Mouse (Mus musculus): ENCODE data around the gene Ror1. TPM values are rescaled to one million over a fixed set of nuclear protein-coding genes. Genes with fewer than 3 reads are reported as not detected.

The Ror1 gene
- polyA plus RNA-seq, 1 experiment from 2014 or later, result 1.5 TPM

DNA sequence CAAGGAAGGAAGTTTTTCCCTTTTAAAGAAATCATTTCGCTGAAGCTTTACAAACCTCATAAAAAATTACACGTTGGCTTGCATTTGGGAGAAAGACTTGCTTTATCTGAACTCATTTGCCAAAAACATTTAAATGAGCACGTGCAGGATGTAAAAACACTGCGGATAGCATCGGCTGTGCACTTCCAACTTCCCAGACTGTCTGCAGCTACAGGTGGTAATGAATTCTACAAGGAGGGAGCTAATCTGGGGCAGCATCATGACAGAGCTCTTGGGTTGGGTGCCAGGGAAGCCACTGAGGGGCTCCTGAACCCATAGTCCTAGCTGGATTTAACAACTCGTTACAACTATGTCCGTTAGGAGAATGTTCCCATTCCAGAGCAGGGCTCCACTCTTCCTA, 268.1 kb downstream of the Ror1 start:
- Histone ChIP-seq H3K36me3 (ENCODE audit: control insufficient read depth, insufficient read depth, low read length) (no peaks in the 10 kb centered on the region), H3K9ac (replicated peaks; ENCODE audit: low read length) (no peak overlapping the region), H3K9me3 (ENCODE audit: control insufficient read depth, low read length) (peaks cover 3% of the 10 kb centered on the region; the same call in 1 of the 2 replicates), H3K27ac (replicated peaks; ENCODE audit: low read depth, low read length) (no peak overlapping the region), H3K27me3 (ENCODE audit: control insufficient read depth, insufficient read depth, low read length) (no peaks in the 10 kb centered on the region), H3K4me2 (ENCODE audit: low read length) (no peak overlapping the region), H3K4me1 (ENCODE audit: control insufficient read depth, insufficient read depth, low read length) (no peaks in the 10 kb centered on the region), H3K4me3 (replicated peaks; ENCODE audit: low read depth, low read length) (no peak overlapping the region)
- DNase-seq (no peak), ATAC-seq (ENCODE audit: low FRiP score, low TSS enrichment) (no peak)
- WGBS, result 96% methylated on average over 7 of the region's 7 CpGs

GRCm38 (mm10) chr4:100368691-100369090, 273.1 kb downstream of the Ror1 start:
- no peak for DNase-seq
- Histone ChIP-seq H3K27me3 (ENCODE audit: control insufficient read depth, insufficient read depth, low read length) (no peaks in the 10 kb centered on the region), H3K36me3 (ENCODE audit: control insufficient read depth, insufficient read depth, low read length) (no peaks in the 10 kb centered on the region), H3K9ac (replicated peaks; ENCODE audit: low read length) (no peak overlapping the region), H3K4me3 (replicated peaks; ENCODE audit: low read depth, low read length) (no peak overlapping the region), H3K4me1 (ENCODE audit: control insufficient read depth, insufficient read depth, low read length) (no peaks in the 10 kb centered on the region), H3K9me3 (ENCODE audit: control insufficient read depth, low read length) (peaks cover 3% of the 10 kb centered on the region; the same call in 1 of the 2 replicates), H3K27ac (replicated peaks; ENCODE audit: low read depth, low read length) (no peak overlapping the region), H3K4me2 (ENCODE audit: low read length) (no peak overlapping the region)
- WGBS, result 93% methylated on average over 2 of the region's 2 CpGs
- no peak for ATAC-seq (ENCODE audit: low FRiP score, low TSS enrichment)

DNA sequence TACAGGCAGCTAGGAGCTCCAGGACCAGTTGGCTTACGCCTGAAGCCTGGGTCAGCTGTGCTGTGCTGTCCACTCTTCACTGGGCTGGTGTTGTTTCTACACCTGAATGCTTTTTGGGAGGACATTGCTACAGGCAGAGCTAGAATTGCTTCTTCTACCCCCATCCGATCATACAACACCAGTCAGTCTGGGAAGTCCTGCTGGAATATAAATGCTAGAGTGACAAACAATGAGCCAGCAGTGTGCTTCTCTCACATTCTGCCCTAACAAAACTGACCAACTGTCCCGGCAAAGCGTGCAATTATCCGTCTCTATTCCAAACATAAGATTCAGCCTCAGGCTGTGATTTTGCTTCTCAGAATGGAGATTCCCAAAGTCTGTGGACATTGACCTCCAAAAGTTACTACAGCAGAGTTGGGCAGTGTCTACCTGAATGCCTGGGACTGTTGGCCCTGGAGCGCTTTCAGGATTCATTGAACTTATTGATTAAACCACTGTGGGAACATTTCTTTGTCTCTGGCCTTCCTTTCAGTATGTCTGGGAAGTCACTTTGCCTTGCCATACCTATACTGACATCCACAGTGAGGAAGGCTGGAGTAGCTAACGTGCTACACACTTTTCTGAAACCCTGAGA, 274.1 kb downstream of the Ror1 start:
- Histone ChIP-seq H3K9ac (replicated peaks; ENCODE audit: low read length) (no peak overlapping the region), H3K4me2 (ENCODE audit: low read length) (no peak overlapping the region), H3K27ac (replicated peaks; ENCODE audit: low read depth, low read length) (no peak overlapping the region), H3K4me1 (ENCODE audit: control insufficient read depth, insufficient read depth, low read length) (no peaks in the 10 kb centered on the region), H3K4me3 (replicated peaks; ENCODE audit: low read depth, low read length) (no peak overlapping the region), H3K36me3 (ENCODE audit: control insufficient read depth, insufficient read depth, low read length) (no peaks in the 10 kb centered on the region), H3K27me3 (ENCODE audit: control insufficient read depth, insufficient read depth, low read length) (no peaks in the 10 kb centered on the region), H3K9me3 (ENCODE audit: control insufficient read depth, low read length) (peaks cover 3% of the 10 kb centered on the region; the same call in 1 of the 2 replicates)
- WGBS, result 87% methylated on average over 7 of the region's 7 CpGs
- no peak for ATAC-seq (ENCODE audit: low FRiP score, low TSS enrichment)
- DNase-seq, result no peak

GRCm38 (mm10) chr4:100372806-100373205, 277.2 kb downstream of the Ror1 start:
- Histone ChIP-seq H3K9me3 (ENCODE audit: control insufficient read depth, low read length) (no peaks in the 10 kb centered on the region), H3K27ac (replicated peaks; ENCODE audit: low read depth, low read length) (no peak overlapping the region), H3K27me3 (ENCODE audit: control insufficient read depth, insufficient read depth, low read length) (no peaks in the 10 kb centered on the region), H3K4me1 (ENCODE audit: control insufficient read depth, insufficient read depth, low read length) (no peaks in the 10 kb centered on the region), H3K4me2 (ENCODE audit: low read length) (no peak overlapping the region), H3K4me3 (replicated peaks; ENCODE audit: low read depth, low read length) (no peak overlapping the region), H3K9ac (replicated peaks; ENCODE audit: low read length) (no peak overlapping the region), H3K36me3 (ENCODE audit: control insufficient read depth, insufficient read depth, low read length) (no peaks in the 10 kb centered on the region)
- DNase-seq (peak; percentile 14), ATAC-seq (ENCODE audit: low FRiP score, low TSS enrichment) (no peak)
- 77% methylated on average over 11 of the region's 11 CpGs for WGBS

DNA sequence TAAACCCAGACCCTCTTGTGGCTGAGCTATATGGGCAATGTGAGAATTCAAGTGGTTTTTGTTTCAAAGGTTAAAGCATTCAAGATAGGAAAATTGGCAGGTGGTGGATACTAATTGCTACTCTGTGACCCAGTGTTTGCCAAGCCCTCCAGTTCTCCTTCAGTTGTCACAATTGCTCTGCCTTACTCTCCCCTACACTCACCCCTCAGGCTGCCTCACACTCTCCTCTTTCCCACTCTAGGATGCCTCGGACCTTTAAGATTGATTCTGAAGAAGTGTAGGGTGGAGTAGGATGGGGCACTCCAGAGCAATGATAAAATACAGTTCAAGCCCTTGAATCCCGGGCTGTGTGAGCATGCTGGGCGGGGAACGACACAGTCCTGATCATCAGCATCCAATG, 278.2 kb downstream of the Ror1 start:
- no peaks in the 10 kb centered on the region for H3K4me1 ChIP-seq (ENCODE audit: control insufficient read depth, insufficient read depth, low read length)
- 78% methylated on average over 4 of the region's 4 CpGs for WGBS
- no peaks in the 10 kb centered on the region for H3K9me3 ChIP-seq (ENCODE audit: control insufficient read depth, low read length)
- ATAC-seq (ENCODE audit: low FRiP score, low TSS enrichment) (no peak), DNase-seq (no peak)
- H3K4me2 ChIP-seq (ENCODE audit: low read length), result no peak overlapping the region
- no peaks in the 10 kb centered on the region for H3K36me3 ChIP-seq (ENCODE audit: control insufficient read depth, insufficient read depth, low read length)
- no peak overlapping the region for H3K9ac ChIP-seq (replicated peaks; ENCODE audit: low read length)
- no peaks in the 10 kb centered on the region for H3K27me3 ChIP-seq (ENCODE audit: control insufficient read depth, insufficient read depth, low read length)
- no peak overlapping the region for H3K4me3 ChIP-seq (replicated peaks; ENCODE audit: low read depth, low read length)
- no peak overlapping the region for H3K27ac ChIP-seq (replicated peaks; ENCODE audit: low read depth, low read length)

DNA sequence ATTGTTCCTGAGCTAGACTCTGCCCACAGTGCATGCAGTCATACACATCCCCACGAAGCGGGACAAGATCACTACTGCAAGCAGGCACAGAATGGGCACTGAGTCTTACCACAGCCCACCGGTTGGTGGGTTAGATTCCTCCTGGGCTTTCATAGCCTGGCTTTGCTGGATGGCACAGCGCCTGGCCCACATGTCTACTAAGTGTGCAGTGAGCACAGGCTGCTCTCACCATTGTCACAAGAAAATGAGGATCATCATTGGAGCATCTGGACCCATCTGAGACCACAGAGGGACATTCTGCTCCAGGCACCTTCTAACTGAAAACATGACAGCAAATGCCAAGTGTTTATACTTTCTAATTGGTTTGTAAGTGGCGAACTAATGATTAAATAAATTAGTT, 279.7 kb downstream of the Ror1 start:
- Histone ChIP-seq H3K27ac (replicated peaks; ENCODE audit: low read depth, low read length) (no peak overlapping the region), H3K27me3 (ENCODE audit: control insufficient read depth, insufficient read depth, low read length) (no peaks in the 10 kb centered on the region), H3K9ac (replicated peaks; ENCODE audit: low read length) (no peak overlapping the region), H3K4me1 (ENCODE audit: control insufficient read depth, insufficient read depth, low read length) (no peaks in the 10 kb centered on the region), H3K4me2 (ENCODE audit: low read length) (no peak overlapping the region), H3K9me3 (ENCODE audit: control insufficient read depth, low read length) (no peaks in the 10 kb centered on the region), H3K36me3 (ENCODE audit: control insufficient read depth, insufficient read depth, low read length) (no peaks in the 10 kb centered on the region), H3K4me3 (replicated peaks; ENCODE audit: low read depth, low read length) (no peak overlapping the region)
- no peak for ATAC-seq (ENCODE audit: low FRiP score, low TSS enrichment)
- 86% methylated on average over 5 of the region's 5 CpGs for WGBS
- DNase-seq, result no peak

DNA sequence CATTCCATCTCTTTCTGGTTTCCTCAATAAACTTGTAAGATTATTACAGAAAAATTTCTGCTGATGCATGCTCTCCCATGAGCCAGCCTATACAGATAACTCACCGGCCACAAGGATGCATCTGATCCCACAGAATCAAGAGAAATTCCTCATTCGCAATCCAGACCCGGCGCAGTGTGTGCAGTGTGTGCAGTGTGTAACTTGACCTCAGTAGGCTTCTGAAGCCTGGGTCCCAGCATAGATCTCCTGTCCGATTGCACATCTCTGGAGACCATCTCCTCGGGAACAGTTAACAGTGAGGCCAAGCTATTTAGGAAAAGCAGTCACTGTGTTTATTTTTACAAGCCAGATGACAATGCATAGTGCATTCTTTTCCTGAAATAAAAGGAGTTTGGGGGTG, 280.6 kb downstream of the Ror1 start:
- no peaks in the 10 kb centered on the region for H3K27me3 ChIP-seq (ENCODE audit: control insufficient read depth, insufficient read depth, low read length)
- 83% methylated on average over 6 of the region's 6 CpGs for WGBS
- no peak overlapping the region for H3K9ac ChIP-seq (replicated peaks; ENCODE audit: low read length)
- H3K36me3 ChIP-seq (ENCODE audit: control insufficient read depth, insufficient read depth, low read length), result no peaks in the 10 kb centered on the region
- H3K4me3 ChIP-seq (replicated peaks; ENCODE audit: low read depth, low read length), result no peak overlapping the region
- no peak overlapping the region for H3K4me2 ChIP-seq (ENCODE audit: low read length)
- ATAC-seq (ENCODE audit: low FRiP score, low TSS enrichment), result no peak
- no peaks in the 10 kb centered on the region for H3K4me1 ChIP-seq (ENCODE audit: control insufficient read depth, insufficient read depth, low read length)
- no peak for DNase-seq
- H3K9me3 ChIP-seq (ENCODE audit: control insufficient read depth, low read length), result no peaks in the 10 kb centered on the region
- H3K27ac ChIP-seq (replicated peaks; ENCODE audit: low read depth, low read length), result no peak overlapping the region

GRCm38 (mm10) chr4:100377231-100377630, 281.6 kb downstream of the Ror1 start:
- Histone ChIP-seq H3K4me1 (ENCODE audit: control insufficient read depth, insufficient read depth, low read length) (no peaks in the 10 kb centered on the region), H3K9ac (replicated peaks; ENCODE audit: low read length) (no peak overlapping the region), H3K36me3 (ENCODE audit: control insufficient read depth, insufficient read depth, low read length) (no peaks in the 10 kb centered on the region), H3K4me3 (replicated peaks; ENCODE audit: low read depth, low read length) (no peak overlapping the region), H3K27ac (replicated peaks; ENCODE audit: low read depth, low read length) (no peak overlapping the region), H3K27me3 (ENCODE audit: control insufficient read depth, insufficient read depth, low read length) (no peaks in the 10 kb centered on the region), H3K4me2 (ENCODE audit: low read length) (no peak overlapping the region), H3K9me3 (ENCODE audit: control insufficient read depth, low read length) (no peaks in the 10 kb centered on the region)
- DNase-seq (no peak), ATAC-seq (ENCODE audit: low FRiP score, low TSS enrichment) (no peak)
- 78% methylated on average over 3 of the region's 3 CpGs for WGBS

DNA sequence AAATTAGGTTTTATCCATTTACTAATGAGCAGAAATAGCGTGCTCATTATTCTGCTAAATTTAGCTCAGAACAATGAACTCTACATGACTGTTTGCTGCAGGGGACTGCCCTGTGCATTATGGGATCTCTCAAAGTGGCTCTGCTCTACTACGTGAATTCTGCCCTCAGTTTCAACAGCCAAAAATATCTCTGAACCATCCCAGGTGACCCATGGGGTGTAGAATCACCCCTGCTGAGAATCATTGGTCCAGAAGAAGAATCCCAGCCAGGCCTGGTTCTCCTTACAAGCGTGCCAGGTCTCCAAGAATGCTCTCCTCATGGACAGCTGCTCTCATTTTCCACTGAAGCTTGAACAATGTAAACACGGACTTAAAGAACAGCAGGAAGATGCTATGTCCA, 282.4 kb downstream of the Ror1 start:
- H3K4me2 ChIP-seq (ENCODE audit: low read length), result no peak overlapping the region
- no peak overlapping the region for H3K4me3 ChIP-seq (replicated peaks; ENCODE audit: low read depth, low read length)
- ATAC-seq (ENCODE audit: low FRiP score, low TSS enrichment), result no peak
- WGBS, result 84% methylated on average over 4 of the region's 4 CpGs
- no peak overlapping the region for H3K9ac ChIP-seq (replicated peaks; ENCODE audit: low read length)
- H3K36me3 ChIP-seq (ENCODE audit: control insufficient read depth, insufficient read depth, low read length), result no peaks in the 10 kb centered on the region
- H3K27me3 ChIP-seq (ENCODE audit: control insufficient read depth, insufficient read depth, low read length), result no peaks in the 10 kb centered on the region
- H3K27ac ChIP-seq (replicated peaks; ENCODE audit: low read depth, low read length), result no peak overlapping the region
- 0 out of 2 replicates have a peak, but pooled peaks cover 3% of the 10 kb centered on the region for H3K4me1 ChIP-seq (ENCODE audit: control insufficient read depth, insufficient read depth, low read length)
- no peaks in the 10 kb centered on the region for H3K9me3 ChIP-seq (ENCODE audit: control insufficient read depth, low read length)
- DNase-seq, result no peak

All from midbrain, embryonic 14.5 days (tissue).